Mouse (Mus musculus) liver, embryonic 11.5 days (tissue): ENCODE data around the gene Lhfpl2. TPM values are rescaled to one million over a fixed set of nuclear protein-coding genes. Genes with fewer than 3 reads are reported as not detected.

ENCODE experiments used
- ATAC-seq: fragments of 200-750 bp; cut with Nextera tagmentation; replicated peaks from 2 replicates; pipeline ENCODE4 v1.8.0; 2017; ENCODE audit warnings: moderate number of reproducible peaks, mild to moderate bottlenecking, moderate TSS enrichment, moderate library complexity; ENCODE audit not compliant: low FRiP score
- DNase-seq: peaks from one replicate; pipeline ENCODE4 v3.0.0-alpha.2; 2017; ENCODE audit warnings: low spot score
- H3K27ac ChIP-seq: fragments of 300-500 bp; sonication (generic); 2 replicates; pipeline ENCODE4 v1.5.1; 2014; ENCODE audit warnings: mild to moderate bottlenecking, low read depth, low read length, control low read depth
- H3K27me3 ChIP-seq: fragments of 300-500 bp; sonication (generic); replicated peaks from 2 replicates; pipeline ENCODE4 v1.6.1; 2014; ENCODE audit warnings: low read length, mixed read lengths; ENCODE audit not compliant: control insufficient read depth, insufficient read depth
- H3K36me3 ChIP-seq: fragments of 300-500 bp; sonication (generic); 2 replicates; pipeline ENCODE4 v1.6.1; 2014; ENCODE audit warnings: mild to moderate bottlenecking, low read length, moderate library complexity, mixed read lengths; ENCODE audit not compliant: control insufficient read depth, insufficient read depth
- H3K4me1 ChIP-seq: fragments of 300-500 bp; sonication (generic); replicated peaks from 2 replicates; pipeline ENCODE4 v1.6.1; 2014; ENCODE audit warnings: low read length, mixed read lengths; ENCODE audit not compliant: control insufficient read depth, insufficient read depth
- H3K4me2 ChIP-seq: fragments of 300-500 bp; sonication (generic); 2 replicates; pipeline ENCODE4 v1.6.1; 2014; ENCODE audit warnings: mild to moderate bottlenecking, control low read depth, moderate library complexity
- H3K4me3 ChIP-seq: fragments of 300-500 bp; sonication (generic); 2 replicates; pipeline ENCODE4 v1.5.1; 2014; ENCODE audit warnings: low read depth, low read length, control low read depth
- H3K9ac ChIP-seq: fragments of 300-500 bp; sonication (generic); 2 replicates; pipeline ENCODE4 v1.6.1; 2014; ENCODE audit warnings: low read depth, low read length, control low read depth
- H3K9me3 ChIP-seq: fragments of 300-500 bp; sonication (generic); 2 replicates; pipeline ENCODE4 v1.6.1; 2016; ENCODE audit warnings: low read length, inconsistent platforms, mixed read lengths; ENCODE audit not compliant: control insufficient read depth
- WGBS: fragments of 180-500 bp; shearing (Covaris S2); extraction: QIAGEN DNeasy Blood & Tissue Kit; methylation state at CpG from one replicate; pipeline ENCODE4 v1.1.7; 2014; 5-methylcytosine and 5-hydroxymethylcytosine counted together
- polyA plus RNA-seq: library from polyadenylated mRNA; unstranded; fragments of >200 nt; fragmentation: Nextera tagmentation; extraction: Ambion mirVana; gene quantifications from 2 replicates; pipeline ENCODE4 v1.2.1, GENCODE M21; 2014

Gene Lhfpl2
- polyA plus RNA-seq, 1 experiment from 2014 or later: 18.0 TPM

DNA sequence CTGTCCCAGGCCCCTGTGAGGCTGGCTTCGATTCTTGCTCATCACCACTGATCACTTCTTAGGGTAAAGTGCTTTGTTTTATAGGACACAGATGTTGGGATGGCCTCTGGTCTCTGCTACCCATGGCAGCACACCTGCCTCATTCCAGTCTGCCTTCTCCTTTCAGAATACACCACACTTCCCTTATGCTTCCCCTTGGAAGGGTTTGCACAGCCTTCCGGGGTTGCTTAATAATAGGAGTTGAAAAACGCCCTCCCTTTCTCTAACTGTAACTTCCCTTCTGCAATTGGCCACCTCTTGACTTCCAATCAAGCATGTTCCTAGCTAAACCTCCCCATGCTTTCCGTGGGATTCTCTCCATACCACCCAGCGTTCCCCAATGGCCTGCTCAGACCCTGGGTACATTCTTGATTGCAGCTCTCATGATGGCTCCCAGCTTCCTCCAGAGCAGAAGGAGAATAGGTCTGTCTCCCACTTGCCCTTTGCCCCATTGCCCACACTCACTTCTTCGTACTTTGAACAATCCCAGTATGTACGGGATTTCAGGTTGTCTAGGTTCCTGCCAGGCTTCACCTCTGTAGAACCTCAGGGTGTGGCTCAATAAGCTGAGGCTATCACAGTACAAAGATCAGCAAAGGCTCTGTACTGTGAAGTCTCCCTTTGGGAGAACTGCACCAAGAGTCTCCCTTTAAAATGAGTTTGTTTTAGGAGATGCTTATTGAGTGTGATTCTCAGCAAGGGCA, 102.1 kb downstream of the Lhfpl2 start:
- 76% methylated on average over 7 of the region's 7 CpGs for WGBS
- no peak overlapping the region for H3K27ac ChIP-seq
- ATAC-seq (no peak), DNase-seq (no peak)
- H3K4me3 ChIP-seq: no peak overlapping the region
- H3K9ac ChIP-seq: no peak overlapping the region
- no peaks in the 10 kb centered on the region for H3K27me3 ChIP-seq
- H3K9me3 ChIP-seq: no peaks in the 10 kb centered on the region
- no peak overlapping the region for H3K4me2 ChIP-seq
- no peaks in the 10 kb centered on the region for H3K36me3 ChIP-seq
- 0 out of 2 replicates have a peak, but pooled peaks cover 4% of the 10 kb centered on the region for H3K4me1 ChIP-seq

DNA sequence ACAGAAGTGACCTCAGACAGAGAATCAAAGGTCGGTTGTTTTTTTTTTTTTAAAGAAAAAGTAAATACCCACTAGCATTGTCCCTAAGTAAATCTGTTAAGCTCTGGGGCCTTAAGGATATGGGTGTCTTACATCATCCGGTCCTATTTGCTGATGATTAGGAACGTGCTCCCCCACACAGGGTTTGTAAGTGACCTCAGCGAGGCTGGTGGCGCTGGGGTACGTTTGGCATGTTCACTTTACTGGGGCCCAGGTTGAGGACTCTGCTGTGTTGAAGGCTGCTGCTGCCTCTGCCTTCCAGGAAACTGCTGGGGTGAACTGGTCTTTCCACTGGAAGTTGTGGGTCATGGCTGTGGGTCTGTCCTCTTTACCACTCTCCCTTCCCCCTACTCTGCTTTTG, 106.9 kb downstream of the Lhfpl2 start:
- H3K9me3 ChIP-seq: no peaks in the 10 kb centered on the region
- 73% methylated on average over 6 of the region's 6 CpGs for WGBS
- no peak for DNase-seq

DNA sequence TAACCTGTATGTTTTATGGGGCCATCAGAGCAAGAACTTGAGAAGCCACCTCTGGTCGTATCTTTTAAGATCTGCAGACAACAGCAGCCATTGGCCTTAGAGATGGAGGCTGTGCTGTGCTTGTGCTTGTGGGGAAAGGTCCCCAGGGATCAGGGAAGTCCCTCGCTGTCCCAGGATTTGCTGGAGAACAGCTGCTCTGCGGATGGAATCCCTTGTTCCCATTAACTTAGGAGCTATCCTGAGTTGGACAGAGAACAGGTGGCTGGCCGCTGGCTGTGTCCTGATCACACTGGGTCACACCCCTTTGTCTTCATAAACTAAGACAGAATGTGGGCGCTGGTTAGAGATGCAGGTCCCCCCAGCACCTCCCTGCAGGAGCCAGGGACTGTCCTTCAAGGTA, 110.7 kb downstream of the Lhfpl2 start:
- Histone ChIP-seq H3K27ac (no peak overlapping the region), H3K4me1 (0 out of 2 replicates have a peak, but pooled peaks cover 3% of the 10 kb centered on the region), H3K9ac (no peak overlapping the region), H3K36me3 (no peaks in the 10 kb centered on the region), H3K27me3 (no peaks in the 10 kb centered on the region), H3K9me3 (no peaks in the 10 kb centered on the region), H3K4me3 (no peak overlapping the region), H3K4me2 (no peak overlapping the region)
- DNase-seq (no peak), ATAC-seq (no peak)
- 76% methylated on average over 5 of the region's 5 CpGs for WGBS

More for the DNA sequence above, 106.9 kb downstream of the Lhfpl2 start:
- Histone ChIP-seq H3K4me1 (0 out of 2 replicates have a peak, but pooled peaks cover 4% of the 10 kb centered on the region), H3K27me3 (no peaks in the 10 kb centered on the region), H3K4me3 (no peak overlapping the region), H3K27ac (no peak overlapping the region), H3K4me2 (no peak overlapping the region), H3K9ac (no peak overlapping the region), H3K36me3 (no peaks in the 10 kb centered on the region)
- ATAC-seq: no peak

DNA sequence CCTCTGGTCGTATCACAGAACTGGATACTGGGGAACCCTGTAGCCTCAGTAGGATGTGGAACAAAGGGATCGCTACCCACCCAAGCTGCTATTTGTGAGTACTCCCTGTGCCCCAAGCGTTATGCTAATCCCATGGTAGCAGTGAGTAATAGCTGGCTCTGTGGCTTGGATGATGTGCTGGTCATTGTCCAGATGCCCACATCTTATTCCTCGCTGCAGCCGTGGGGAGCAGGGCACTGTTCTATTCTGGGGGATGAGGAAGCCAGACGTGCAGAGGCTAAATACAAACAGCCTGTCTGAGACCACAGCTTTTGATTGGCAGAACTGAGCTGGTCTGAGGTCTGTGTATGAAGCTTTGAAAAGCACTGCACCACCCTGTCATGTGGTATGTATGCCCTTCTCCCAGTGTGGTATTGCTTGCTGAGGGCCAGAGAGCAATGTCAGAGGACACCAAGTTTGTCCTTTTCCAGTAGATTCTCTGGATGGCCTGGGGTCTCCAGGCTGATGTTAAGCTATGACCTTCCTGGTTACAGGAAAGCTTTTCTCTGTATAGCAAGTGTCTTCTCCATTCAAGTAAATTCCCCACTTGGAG, 111.8 kb downstream of the Lhfpl2 start:
- Histone ChIP-seq H3K9me3 (no peaks in the 10 kb centered on the region), H3K36me3 (no peaks in the 10 kb centered on the region)

DNA sequence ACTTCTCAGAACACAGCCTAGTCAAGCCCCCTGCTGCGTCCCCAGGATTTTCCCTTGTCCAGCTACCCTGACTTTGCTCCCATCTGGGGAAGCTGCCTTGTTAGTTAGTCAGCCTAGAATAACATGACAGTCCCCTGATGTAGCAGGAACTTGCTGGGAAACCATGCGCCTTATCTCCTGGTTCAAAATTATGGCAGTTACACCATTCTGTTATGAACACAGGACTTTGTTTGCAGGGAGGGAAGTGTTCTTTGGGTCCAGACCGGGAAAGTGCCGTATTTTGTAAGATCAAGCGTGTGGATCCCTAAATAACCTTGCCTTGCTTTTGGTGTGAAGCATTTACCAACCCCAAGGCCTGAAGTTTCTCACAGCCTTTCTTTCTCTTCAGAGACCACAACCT, 114.0 kb downstream of the Lhfpl2 start:
- H3K36me3 ChIP-seq: no peaks in the 10 kb centered on the region
- H3K27me3 ChIP-seq: no peaks in the 10 kb centered on the region
- no peaks in the 10 kb centered on the region for H3K9me3 ChIP-seq
- H3K4me3 ChIP-seq: no peak overlapping the region
- no peak overlapping the region for H3K4me2 ChIP-seq
- no peak overlapping the region for H3K27ac ChIP-seq
- H3K9ac ChIP-seq: no peak overlapping the region
- 52% methylated on average over 5 of the region's 5 CpGs for WGBS
- peaks cover 21% of the 10 kb centered on the region for H3K4me1 ChIP-seq
- no peak for ATAC-seq
- DNase-seq: no peak

More for the DNA sequence above, 111.8 kb downstream of the Lhfpl2 start:
- peaks cover 12% of the 10 kb centered on the region for H3K4me1 ChIP-seq
- no peak overlapping the region for H3K4me2 ChIP-seq
- no peaks in the 10 kb centered on the region for H3K27me3 ChIP-seq
- no peak overlapping the region for H3K27ac ChIP-seq
- ATAC-seq (no peak), DNase-seq (no peak)
- H3K4me3 ChIP-seq: no peak overlapping the region
- 53% methylated on average over 6 of the region's 6 CpGs for WGBS
- no peak overlapping the region for H3K9ac ChIP-seq

DNA sequence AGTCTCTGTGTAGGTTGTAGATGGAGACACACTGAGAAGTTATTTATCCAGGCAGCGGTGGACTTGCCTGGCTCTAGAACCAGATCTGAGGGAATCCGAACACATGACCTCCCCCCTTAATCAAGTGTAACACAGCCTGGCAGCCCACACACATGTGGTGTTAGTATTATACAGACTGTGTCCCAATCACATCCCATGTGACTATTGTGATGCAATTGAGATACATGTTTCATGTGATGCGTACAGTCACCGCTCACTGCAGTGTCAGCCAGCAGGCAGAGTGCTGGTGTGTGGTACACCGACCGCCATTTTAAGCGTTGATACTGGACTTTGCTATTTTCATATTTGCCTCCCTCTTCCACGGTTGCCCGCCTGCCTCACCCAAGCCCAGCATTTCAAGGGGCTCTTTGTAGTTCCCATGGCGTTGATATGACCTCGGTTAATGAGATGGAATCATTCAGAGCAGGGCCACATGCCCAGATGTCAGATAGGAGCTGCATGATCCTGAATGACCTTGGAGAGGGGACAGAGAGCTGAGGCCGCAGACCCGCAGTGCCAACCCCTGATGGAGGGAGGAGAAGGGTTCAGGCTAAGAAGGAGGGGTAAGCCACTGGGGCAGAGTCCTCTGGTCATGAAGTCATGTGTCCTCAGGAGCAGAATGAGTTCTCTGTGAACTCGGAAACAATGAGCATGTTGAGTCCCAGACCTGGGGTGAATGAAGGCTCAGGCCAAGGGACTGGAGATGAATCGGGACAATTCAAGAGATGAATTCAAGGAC, 115.1 kb downstream of the Lhfpl2 start:
- Histone ChIP-seq H3K27ac (no peak overlapping the region), H3K4me2 (no peak overlapping the region)
- no peak for ATAC-seq

DNA sequence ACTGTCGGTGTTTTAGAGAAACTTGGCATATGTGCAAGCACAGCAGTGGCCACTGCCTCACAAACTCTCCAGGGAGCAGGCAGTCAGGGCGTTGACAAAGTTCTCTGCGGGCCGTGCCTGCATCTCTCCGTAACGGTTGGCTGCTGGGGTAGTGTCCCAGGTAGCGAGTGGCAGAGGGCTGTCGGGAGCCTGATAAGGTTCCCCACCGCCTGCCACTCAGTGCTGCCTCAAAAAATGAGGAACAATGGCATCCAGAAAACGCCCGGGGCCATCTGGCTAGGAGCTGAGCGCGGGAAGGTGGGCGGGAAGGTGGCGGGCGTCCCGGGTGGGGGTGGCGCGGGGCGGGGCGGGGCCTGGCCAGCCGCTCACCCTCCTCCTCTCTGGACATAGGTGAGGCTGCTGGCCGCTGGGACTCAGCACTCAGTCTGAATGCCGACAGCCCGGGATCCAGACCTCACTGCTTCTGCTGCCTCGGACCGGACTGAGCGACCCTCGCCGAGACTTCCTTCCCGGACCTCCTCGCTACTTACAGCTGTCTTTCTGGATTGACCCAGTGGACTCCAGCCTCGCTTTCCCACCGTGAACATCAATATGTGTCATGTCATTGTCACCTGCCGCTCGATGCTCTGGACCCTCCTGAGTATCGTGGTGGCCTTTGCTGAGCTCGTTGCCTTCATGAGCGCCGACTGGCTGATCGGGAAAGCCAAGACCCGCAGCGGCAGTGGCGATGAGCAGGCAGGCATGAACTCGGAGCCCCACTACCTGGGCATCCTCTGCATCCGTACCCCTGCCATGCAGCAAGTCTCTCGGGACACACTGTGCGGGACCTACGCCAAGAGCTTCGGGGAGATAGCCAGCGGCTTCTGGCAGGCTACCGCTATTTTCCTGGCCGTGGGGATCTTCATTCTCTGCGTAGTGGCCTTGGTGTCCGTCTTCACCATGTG, 116.3 kb downstream of the Lhfpl2 start:
- Histone ChIP-seq H3K9ac (peak overlapping the region; percentile 60), H3K4me1 (peaks cover 21% of the 10 kb centered on the region), H3K4me3 (peak overlapping the region; percentile 54), H3K36me3 (no peaks in the 10 kb centered on the region; the same call in 1 of the 2 replicates), H3K4me2 (peak overlapping the region; percentile 92), H3K27me3 (no peaks in the 10 kb centered on the region), H3K9me3 (no peaks in the 10 kb centered on the region), H3K27ac (no peak overlapping the region)
- 2% methylated on average over 48 of the region's 55 CpGs for WGBS
- peak; percentile 74 for ATAC-seq
- peak; percentile 64 for DNase-seq

More for the DNA sequence above, 115.1 kb downstream of the Lhfpl2 start:
- DNase-seq: no peak
- no peaks in the 10 kb centered on the region for H3K27me3 ChIP-seq
- H3K9ac ChIP-seq: no peak overlapping the region
- H3K4me1 ChIP-seq: peaks cover 21% of the 10 kb centered on the region
- no peak overlapping the region for H3K4me3 ChIP-seq
- H3K9me3 ChIP-seq: no peaks in the 10 kb centered on the region
- 81% methylated on average over 15 of the region's 15 CpGs for WGBS
- no peaks in the 10 kb centered on the region for H3K36me3 ChIP-seq
